Mouse (Mus musculus) brain, embryonic 18.5 days (tissue): ENCODE results near the gene Hsd17b14.
"Not testable (repeated sequence)": the region's sequence is repeated elsewhere in the genome, so short reads cannot be mapped to it uniquely, and the experiment has no call there.

ENCODE experiments used
- DNase-seq: peaks from one replicate; pipeline ENCODE4 v3.0.0-alpha.2; 2012; ENCODE audit warnings: low read depth, low spot score

Gene Hsd17b14

DNA sequence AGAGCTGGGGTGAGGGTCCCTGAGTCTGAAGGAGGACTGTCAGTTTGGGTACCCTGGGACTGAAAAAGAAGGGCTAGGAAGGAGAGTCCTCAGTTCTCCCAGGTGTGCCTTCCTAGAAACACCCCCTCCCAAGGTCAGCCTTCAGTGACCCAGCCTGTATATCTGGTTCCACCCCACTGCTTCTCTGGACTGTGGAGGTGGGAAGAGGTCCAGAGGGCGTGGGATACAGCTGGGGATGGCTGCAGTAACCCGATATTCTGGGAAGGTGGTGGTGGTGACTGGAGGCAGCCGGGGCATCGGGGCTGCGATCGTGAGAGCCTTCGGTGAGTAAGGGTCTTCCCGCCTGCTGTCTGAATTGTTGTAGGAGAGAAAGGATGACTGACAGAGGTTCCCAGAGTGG, at the start of gene Hsd17b14:
TSS of gene Hsd17b14 (plus strand) at position 150 of the 400 bp plus-strand sequence.
- no peak for DNase-seq

DNA sequence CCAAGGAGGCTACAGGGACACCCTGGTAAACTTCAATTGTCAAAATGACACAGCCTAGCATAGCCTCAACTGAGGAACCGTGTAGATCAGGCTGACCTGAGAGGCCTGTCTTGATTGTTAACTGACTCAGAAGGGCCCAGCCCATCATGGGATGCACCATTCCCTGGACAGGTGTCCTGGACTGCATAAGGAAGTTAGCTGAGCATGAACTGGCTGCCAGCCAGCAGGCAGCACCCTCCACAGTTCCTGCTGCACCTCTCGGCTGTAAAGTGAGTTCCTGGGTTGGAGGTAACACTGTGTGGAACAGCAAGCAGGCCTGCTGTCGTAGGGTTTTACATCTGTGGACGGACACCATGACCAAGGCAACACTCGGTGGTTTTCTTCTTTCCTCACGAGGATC, 47.1 kb upstream of the Hsd17b14 start:
- DNase-seq, result no peak

DNA sequence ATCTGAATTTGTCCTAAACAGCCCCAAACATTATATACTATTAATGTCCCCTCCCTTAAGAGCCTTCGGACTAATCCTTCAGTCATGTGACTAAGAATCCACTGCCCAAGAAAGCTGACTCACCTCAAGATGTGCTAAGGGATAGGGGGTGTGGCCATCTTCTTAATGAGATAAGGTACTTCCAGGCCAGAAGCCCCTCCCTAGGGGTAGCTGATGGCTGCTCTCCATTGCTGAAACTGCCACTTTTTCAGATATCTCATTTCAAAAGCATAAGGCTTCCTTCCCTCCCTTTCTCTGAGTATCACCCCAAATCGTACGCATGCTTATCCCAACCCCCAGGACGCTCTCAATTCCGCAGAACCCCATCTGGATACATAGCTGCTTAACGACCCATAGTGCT, 46.1 kb upstream of the Hsd17b14 start:
- no peak for DNase-seq

GRCm38 (mm10) chr7:45509181-45509882, 45.4 kb upstream of the Hsd17b14 start:
- no peak for DNase-seq

DNA sequence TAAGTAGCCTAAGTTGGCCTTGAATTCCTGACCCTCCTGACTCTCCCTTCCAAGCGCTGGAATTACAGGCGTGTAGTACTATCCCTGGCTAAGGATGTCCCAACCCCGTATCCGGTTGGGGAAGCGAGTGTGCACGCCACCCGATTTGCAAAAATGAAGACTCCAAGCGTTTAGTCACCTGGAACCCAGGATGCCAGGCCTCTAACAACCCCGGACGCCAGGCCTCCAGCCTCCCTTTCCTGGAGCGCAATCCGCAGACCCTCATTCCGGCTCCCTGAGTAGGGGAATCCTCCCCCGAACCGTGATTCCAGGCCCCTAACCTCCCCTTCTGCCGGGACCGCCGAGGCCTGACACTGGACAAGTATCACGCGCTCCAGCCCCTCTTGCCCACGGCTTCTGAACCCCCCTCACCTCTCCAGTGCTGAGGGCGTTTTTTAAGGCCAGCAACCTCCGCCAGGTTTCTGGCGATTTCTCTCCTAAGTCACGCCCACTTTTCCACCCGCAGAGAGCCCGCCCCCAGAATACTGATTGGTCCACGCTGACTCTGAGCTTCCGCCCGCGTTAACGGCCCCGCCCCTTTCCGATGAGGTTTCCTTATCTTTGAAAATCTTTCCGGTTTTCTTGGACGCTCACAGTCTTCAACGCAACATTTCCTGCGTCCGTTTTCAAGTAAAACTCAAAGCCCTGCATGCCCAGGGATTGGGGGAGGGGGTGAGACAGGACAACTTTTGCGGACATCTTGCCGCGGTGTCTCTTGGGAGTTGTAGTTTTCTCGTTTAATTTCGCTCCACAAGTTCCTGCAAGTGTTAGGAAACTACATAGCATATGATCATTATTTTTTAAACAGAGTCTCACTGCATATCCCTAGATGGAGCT, 44.5 kb upstream of the Hsd17b14 start, which contains the start of gene Nucb1:
TSS of gene Nucb1 (minus strand) at position 495 of the 876 bp plus-strand sequence.
- peak; percentile 83 for DNase-seq

DNA sequence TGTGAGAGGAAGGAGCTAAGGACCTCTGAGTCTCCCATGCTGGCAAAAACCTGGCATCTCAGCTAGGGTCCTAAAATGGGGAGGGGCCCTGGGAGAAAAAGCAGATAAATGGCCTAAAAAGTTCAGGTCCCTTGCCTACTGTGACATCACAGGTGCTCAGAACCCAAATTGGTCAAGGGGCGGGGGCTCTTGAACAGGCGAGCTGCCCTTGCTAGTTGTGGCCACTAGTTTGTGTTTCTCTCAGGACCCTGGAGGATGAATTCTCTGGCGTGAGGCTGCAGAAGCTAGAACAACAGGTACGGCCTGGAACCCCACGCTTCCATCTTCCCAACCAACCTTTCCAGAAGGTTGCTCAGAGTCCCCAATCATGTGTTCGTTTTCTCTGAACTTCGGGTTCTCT, 40.3 kb upstream of the Hsd17b14 start:
- DNase-seq, result no peak

GRCm38 (mm10) chr7:45515436-45515835, 39.3 kb upstream of the Hsd17b14 start:
- DNase-seq, result no peak

DNA sequence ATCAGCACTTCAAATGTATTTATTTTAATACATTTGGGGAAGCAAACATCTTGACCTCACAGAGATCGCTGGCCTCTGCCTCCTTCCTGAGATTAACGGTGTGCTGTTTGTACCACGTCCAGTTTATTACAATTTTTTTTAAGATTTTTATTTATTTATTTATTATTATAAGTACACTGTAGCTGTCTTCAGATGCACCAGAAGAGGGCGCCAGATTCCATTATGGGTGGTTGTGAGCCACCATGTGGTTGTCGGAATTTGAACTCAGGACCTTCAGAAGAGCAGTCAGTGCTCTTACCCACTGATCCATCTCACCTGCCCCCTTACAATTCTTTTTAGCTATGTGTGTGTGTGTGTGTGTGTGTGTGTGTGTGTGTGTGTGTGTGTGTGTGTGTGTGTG, 37.8 kb upstream of the Hsd17b14 start:
- DNase-seq, result not testable (repeated sequence)

GRCm38 (mm10) chr7:45518618-45519017, 36.1 kb upstream of the Hsd17b14 start:
- no peak for DNase-seq

GRCm38 (mm10) chr7:45519345-45520120, 35.2 kb upstream of the Hsd17b14 start:
- no peak for DNase-seq

GRCm38 (mm10) chr7:45520605-45521004, 34.1 kb upstream of the Hsd17b14 start:
- DNase-seq, result no peak

DNA sequence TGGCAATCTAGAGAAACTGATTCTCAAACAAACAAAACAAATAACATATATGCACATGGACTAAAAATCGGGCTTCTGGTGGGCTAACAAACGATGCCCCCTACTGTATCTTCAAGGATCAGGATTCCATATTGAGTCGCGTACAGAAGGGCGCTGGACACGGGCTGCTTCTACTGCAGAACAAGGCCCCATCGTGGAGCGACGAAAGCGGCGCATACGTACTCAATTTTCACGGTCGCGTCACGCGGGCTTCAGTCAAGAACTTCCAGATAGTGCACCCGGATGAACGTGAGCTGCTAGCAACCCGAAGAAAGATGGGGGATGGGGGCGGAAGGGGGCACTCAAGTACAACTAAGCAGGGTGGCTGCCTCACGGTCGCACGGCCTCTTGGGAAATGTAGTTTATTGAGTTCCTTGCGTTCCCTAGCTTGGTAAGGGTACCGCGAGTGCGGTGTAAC, 32.9 kb upstream of the Hsd17b14 start:
- DNase-seq, result peak; percentile 87

DNA sequence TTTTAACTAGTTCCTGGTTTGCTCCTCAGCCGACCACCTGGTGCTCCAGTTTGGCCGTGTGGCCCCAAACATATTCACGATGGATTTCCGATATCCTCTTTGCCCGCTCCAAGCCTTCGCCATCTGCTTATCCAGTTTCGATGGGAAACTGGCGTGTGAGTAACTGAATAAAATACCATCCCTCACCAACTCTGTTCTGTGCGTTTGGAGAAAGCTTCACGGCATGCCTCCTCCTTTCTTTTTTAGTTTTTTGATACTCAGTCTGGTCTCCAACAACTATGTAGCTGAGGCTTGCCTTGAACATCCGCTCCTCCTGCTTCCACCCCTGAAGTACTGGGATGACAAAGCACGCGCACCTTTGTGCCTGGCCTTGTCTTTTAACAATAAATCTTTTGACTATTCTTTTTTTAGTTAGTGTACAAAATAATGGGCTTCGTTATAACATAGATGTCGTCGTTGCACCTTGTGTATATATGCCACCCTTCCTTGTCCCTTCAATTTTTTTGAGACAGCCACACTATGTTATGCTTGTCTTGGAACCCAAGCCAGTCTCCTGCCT, 32.4 kb upstream of the Hsd17b14 start:
- DNase-seq, result no peak

GRCm38 (mm10) chr7:45522957-45523676, 31.6 kb upstream of the Hsd17b14 start:
- no peak for DNase-seq

- DNase-seq, result no peak
Observed at GRCm38 (mm10) chr7:45523678-45524170, 31.0 kb upstream of the Hsd17b14 start.

- no peak for DNase-seq
Observed at GRCm38 (mm10) chr7:45524841-45525621, 29.7 kb upstream of the Hsd17b14 start.

GRCm38 (mm10) chr7:45525809-45526473, 28.8 kb upstream of the Hsd17b14 start, which contains the start of the genes Ppp1r15a and Plekha4:
Gene Ppp1r15a (minus strand): TSS chr7:45526268.
Gene Plekha4 (plus strand): TSS chr7:45526330.
- DNase-seq, result peak; percentile 72

- DNase-seq, result no peak
Observed at GRCm38 (mm10) chr7:45526474-45527120, 28.1 kb upstream of the Hsd17b14 start.

DNA sequence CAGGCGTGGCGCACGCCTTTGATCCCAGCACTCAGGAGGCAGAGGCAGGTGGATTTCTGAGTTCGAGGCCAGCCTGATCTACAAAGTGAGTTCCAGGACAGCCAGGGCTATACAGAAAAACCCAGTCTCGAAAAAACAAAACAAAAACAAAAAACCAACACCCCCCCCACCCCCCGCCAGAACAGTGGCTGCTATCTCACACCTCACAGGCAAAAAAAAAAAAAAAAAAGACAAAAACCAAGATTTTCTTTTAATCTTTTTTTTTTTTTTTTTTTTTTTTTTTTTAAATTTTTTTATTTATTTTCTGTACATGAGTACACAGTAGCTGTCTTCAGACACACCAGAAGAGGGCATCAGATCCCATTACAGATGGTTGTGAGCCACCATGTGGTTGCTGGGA, 27.5 kb upstream of the Hsd17b14 start:
- DNase-seq, result not testable (repeated sequence)
